Mouse (Mus musculus) testis, adult 2 months (tissue): ENCODE results near the gene Esrp2.

Source experiments
- CTCF ChIP-seq: fragments of 200-500 bp; IDR thresholded peaks from 2 replicates; pipeline ENCODE4 v1.5.1; 2012; ENCODE audit warnings: low read depth, mild to moderate bottlenecking, inconsistent platforms, low read length, moderate library complexity; ENCODE audit not compliant: control insufficient read depth, insufficient read depth, insufficient replicate concordance
- POLR2A ChIP-seq: fragments of 200-500 bp; IDR thresholded peaks from 2 replicates; pipeline ENCODE4 v1.6.1; 2012; ENCODE audit warnings: low read depth, mild to moderate bottlenecking, inconsistent platforms, low read length, moderate library complexity; ENCODE audit not compliant: control insufficient read depth

- TF ChIP-seq CTCF (peak; percentile 58; the same call in 1 of the 2 replicates), POLR2A (no peak)
These were observed 28.7 kb upstream of the Esrp2 start for GRCm38 (mm10) chr8:106165460-106165859.
